Mouse (Mus musculus): ENCODE results near the gene Rhox2e. TPM values are rescaled to one million over a fixed set of nuclear protein-coding genes. Genes with fewer than 3 reads are reported as not detected.

Gene Rhox2e
- polyA plus RNA-seq, 1 experiment from 2014 or later: not detected

Other genes with a start within 250 kb of the Rhox2e start
- gene Rhox3a2, start 150.4 kb upstream of the Rhox2e start, polyA plus RNA-seq (2014; fragmentation: Nextera tagmentation; extraction: Ambion mirVana): not detected in 2 replicates
- not detected in 2 replicates for gene Rhox4a2, start 139.6 kb upstream of the Rhox2e start, polyA plus RNA-seq (2014; fragmentation: Nextera tagmentation; extraction: Ambion mirVana)
- gene Rhox2b, start 118.4 kb upstream of the Rhox2e start, polyA plus RNA-seq (2014; fragmentation: Nextera tagmentation; extraction: Ambion mirVana): not detected in 2 replicates
- gene Rhox4b, start 98.0 kb upstream of the Rhox2e start, polyA plus RNA-seq (2014; fragmentation: Nextera tagmentation; extraction: Ambion mirVana): not detected in 2 replicates
- not detected in 2 replicates for gene Rhox2c, start 76.8 kb upstream of the Rhox2e start, polyA plus RNA-seq (2014; fragmentation: Nextera tagmentation; extraction: Ambion mirVana)
- not detected in 2 replicates for gene Rhox3c, start 71.9 kb upstream of the Rhox2e start, polyA plus RNA-seq (2014; fragmentation: Nextera tagmentation; extraction: Ambion mirVana)
- not detected in 2 replicates for gene Rhox4c, start 50.1 kb upstream of the Rhox2e start, polyA plus RNA-seq (2014; fragmentation: Nextera tagmentation; extraction: Ambion mirVana)
- gene Rhox2d, start 37.0 kb upstream of the Rhox2e start, polyA plus RNA-seq (2014; fragmentation: Nextera tagmentation; extraction: Ambion mirVana): not detected in 2 replicates
- not detected in 2 replicates for gene Rhox4d, start 16.1 kb upstream of the Rhox2e start, polyA plus RNA-seq (2014; fragmentation: Nextera tagmentation; extraction: Ambion mirVana)
- not detected in 2 replicates for gene Rhox3e, start 11.6 kb downstream of the Rhox2e start, polyA plus RNA-seq (2014; fragmentation: Nextera tagmentation; extraction: Ambion mirVana)
- not detected in 2 replicates for gene Rhox4e, start 27.0 kb downstream of the Rhox2e start, polyA plus RNA-seq (2014; fragmentation: Nextera tagmentation; extraction: Ambion mirVana)
- gene Rhox2f, start 41.0 kb downstream of the Rhox2e start, polyA plus RNA-seq (2014; fragmentation: Nextera tagmentation; extraction: Ambion mirVana): not detected in 2 replicates
- gene Rhox3f, start 50.5 kb downstream of the Rhox2e start, polyA plus RNA-seq (2014; fragmentation: Nextera tagmentation; extraction: Ambion mirVana): not detected in 2 replicates
- gene Rhox4f, start 77.3 kb downstream of the Rhox2e start, polyA plus RNA-seq (2014; fragmentation: Nextera tagmentation; extraction: Ambion mirVana): not detected in 2 replicates
- not detected in 2 replicates for gene Rhox3g, start 98.2 kb downstream of the Rhox2e start, polyA plus RNA-seq (2014; fragmentation: Nextera tagmentation; extraction: Ambion mirVana)
- gene Rhox2g, start 113.0 kb downstream of the Rhox2e start, polyA plus RNA-seq (2014; fragmentation: Nextera tagmentation; extraction: Ambion mirVana): not detected in 2 replicates
- not detected in 2 replicates for gene Rhox4g, start 120.9 kb downstream of the Rhox2e start, polyA plus RNA-seq (2014; fragmentation: Nextera tagmentation; extraction: Ambion mirVana)
- gene Rhox3h, start 138.3 kb downstream of the Rhox2e start, polyA plus RNA-seq (2014; fragmentation: Nextera tagmentation; extraction: Ambion mirVana): not detected in 2 replicates
- gene Rhox2h, start 142.8 kb downstream of the Rhox2e start, polyA plus RNA-seq (2014; fragmentation: Nextera tagmentation; extraction: Ambion mirVana): not detected in 2 replicates